Mouse (Mus musculus) layer of hippocampus, adult 6 months (tissue): Measurements from ENCODE around the gene Olfr433. TPM values are rescaled to one million over a fixed set of nuclear protein-coding genes. Genes with fewer than 3 reads are reported as not detected.

Experiments used
- long read RNA-seq, 2 experiments: library from polyadenylated mRNA; unstranded; transcript quantifications; one replicate each; pipeline ENCODE4 v2.0.0; 2019 to 2020
- polyA plus RNA-seq: library from polyadenylated mRNA; unstranded; fragments of <200 nt; fragmentation: Nextera tagmentation; gene quantifications from 2 replicates; pipeline ENCODE4 v1.2.3, GENCODE M21; 2021

Gene Olfr433
- polyA plus RNA-seq, result not detected in 2 replicates
- long read RNA-seq, experiment 1, result 0 reads
- long read RNA-seq, experiment 2, result 0 reads

GRCm38 (mm10) chr1:174040523-174041177 lies at the start of gene Olfr433:
TSS of gene Olfr433 (plus strand) at chr1:174040705.

GRCm38 (mm10) chr1:174031698-174032097 lies 8.8 kb upstream of the Olfr433 start, which contains the start of gene Ifi205:
TSS of gene Ifi205 (minus strand) at chr1:174031810.

GRCm38 (mm10) chr1:174048893-174049292 lies 8.4 kb downstream of the Olfr433 start, which contains the start of gene Olfr432:
TSS of gene Olfr432 (plus strand) at chr1:174049205.

GRCm38 (mm10) chr1:174066305-174066704 lies 25.8 kb downstream of the Olfr433 start, which contains the start of gene Olfr430:
TSS of gene Olfr430 (plus strand) at chr1:174066605.

GRCm38 (mm10) chr1:174084031-174084430 lies 43.5 kb downstream of the Olfr433 start, which contains the start of gene Olfr429:
TSS of gene Olfr429 (plus strand) at chr1:174084331.

Other genes with a start within 250 kb of the Olfr433 start
- 0.14 TPM in 1 of 2 replicates, not detected in the other for gene Ifi211, start 127.7 kb upstream of the Olfr433 start, polyA plus RNA-seq
- 1.7 and 1.8 TPM in 2 replicates for gene Mndal, start 98.2 kb upstream of the Olfr433 start, polyA plus RNA-seq
- 0.74 and 0.90 TPM in 2 replicates for gene Ifi203, start 98.0 kb upstream of the Olfr433 start, polyA plus RNA-seq
- gene Ifi202b, start 58.0 kb upstream of the Olfr433 start, polyA plus RNA-seq, result 0.10 TPM in 1 of 2 replicates, not detected in the other
- gene Ifi205, start 8.9 kb upstream of the Olfr433 start, polyA plus RNA-seq, result not detected in 2 replicates
- gene Olfr432, start 8.5 kb downstream of the Olfr433 start, polyA plus RNA-seq, result not detected in 2 replicates
- gene Olfr430, start 25.9 kb downstream of the Olfr433 start, polyA plus RNA-seq, result not detected in 2 replicates
- not detected in 2 replicates for gene Olfr429, start 43.6 kb downstream of the Olfr433 start, polyA plus RNA-seq
- gene Olfr427, start 56.2 kb downstream of the Olfr433 start, polyA plus RNA-seq, result not detected in 2 replicates
- gene Olfr231, start 80.5 kb downstream of the Olfr433 start, polyA plus RNA-seq, result not detected in 2 replicates
- not detected in 2 replicates for gene Olfr424, start 90.8 kb downstream of the Olfr433 start, polyA plus RNA-seq
- not detected in 2 replicates for gene Olfr420, start 114.9 kb downstream of the Olfr433 start, polyA plus RNA-seq
- gene Spta1, start 132.1 kb downstream of the Olfr433 start, polyA plus RNA-seq, result not detected in 2 replicates
- not detected in 2 replicates for gene Olfr419, start 211.4 kb downstream of the Olfr433 start, polyA plus RNA-seq